Mouse (Mus musculus): ENCODE results near the gene Bcl2l12. TPM values are rescaled to one million over a fixed set of nuclear protein-coding genes. Genes with fewer than 3 reads are reported as not detected.

Gene Bcl2l12
- total RNA-seq, 2 experiments from 2014 or later: 3.8 to 5.1 TPM

DNA sequence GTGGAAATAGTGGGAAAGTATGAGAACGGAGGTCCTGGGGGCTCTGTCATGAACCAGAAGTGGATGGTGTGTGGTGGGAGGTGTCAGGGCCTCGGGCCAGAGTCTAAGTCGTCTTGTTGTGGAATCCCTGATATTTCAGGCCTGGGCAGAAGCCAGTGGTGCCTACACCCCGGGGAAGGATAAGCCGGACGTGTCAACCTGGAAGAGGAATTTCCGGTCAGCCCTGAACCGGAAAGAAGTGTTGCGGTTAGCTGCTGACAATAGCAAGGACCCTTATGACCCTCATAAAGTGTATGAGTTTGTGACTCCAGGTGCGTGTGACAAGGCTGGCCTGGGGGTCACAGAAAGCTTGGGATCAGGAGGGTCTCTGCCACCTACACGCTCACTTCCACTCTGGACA is 1.2 kb upstream of the Bcl2l12 start:
- intact Hi-C loops (cut with DNase I): no loop called here

DNA sequence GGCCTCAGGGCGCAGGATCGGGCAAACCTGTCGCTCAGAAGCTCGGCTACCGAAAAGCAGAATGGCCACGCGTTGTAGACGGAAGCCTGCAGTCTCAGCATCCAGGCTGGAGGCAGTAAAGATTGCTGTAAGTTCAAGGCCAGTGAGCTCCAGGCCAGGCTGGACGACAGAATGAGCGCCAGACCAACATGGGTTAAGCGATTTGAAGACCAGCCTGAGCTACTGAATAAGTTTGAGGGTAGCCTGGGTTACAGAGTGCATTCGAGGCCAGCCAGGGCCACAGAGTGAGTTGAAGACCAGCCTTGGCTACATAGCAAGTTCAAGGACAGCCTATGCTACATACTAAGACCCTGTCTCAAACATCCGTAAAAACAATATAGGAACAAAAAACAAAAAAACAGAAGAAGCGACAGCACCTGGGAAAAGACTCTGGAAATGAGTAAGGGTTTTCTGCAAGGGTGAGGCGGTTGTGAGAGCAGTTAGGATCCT is 528 bp downstream of the Bcl2l12 start:
- no peak for DNase-seq (ENCODE audit: extremely low spot score in 1 of 2, low spot score in 2 of 2)
- intact Hi-C loops (cut with DNase I): no loop called here

More for the DNA sequence above, 1.2 kb upstream of the Bcl2l12 start:
- peak in 1 of 2 experiments; percentile 56 for DNase-seq (ENCODE audit: extremely low spot score in 1 of 2, low spot score in 2 of 2)

DNA sequence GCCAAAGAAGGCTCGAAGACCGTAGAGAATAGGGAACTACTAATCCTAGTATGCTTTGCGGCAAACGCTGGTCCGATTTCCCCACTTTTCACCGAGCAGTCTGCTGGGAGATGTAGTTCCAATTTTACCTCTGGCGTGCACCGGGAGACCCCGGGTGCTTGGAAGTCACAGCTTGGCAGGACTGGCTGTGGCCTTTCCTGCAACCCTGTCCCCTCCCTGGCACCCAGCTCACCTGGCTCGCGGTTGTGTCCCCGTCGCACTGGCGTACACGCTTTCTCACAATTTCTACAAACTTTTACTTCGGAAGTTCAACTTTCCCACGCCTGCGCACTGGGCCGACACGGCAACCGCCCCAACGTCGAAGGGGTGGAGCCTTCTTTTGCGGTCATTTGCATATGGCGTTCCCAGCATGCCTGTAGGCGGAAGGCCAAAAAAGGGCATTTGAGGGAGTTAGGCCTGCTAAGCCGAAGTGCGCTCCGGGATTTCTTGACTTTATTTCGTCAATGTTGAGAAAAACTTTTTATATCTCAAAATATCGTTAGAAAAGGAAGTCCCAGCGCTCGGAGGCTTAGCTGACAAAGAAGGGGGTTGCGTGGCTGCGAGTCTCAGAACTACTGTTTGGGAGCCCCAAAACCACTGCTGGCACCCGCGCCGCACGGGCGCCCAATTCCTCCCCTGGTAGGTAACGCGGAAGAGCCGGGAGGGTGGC is 1.1 kb downstream of the Bcl2l12 start, which contains the start of gene Irf3:
TSS of gene Irf3 (plus strand) at position 418 of the 709 bp plus-strand sequence.
- intact Hi-C loops (cut with DNase I): no loop called here
- DNase-seq (ENCODE audit: extremely low spot score in 1 of 2, low spot score in 2 of 2): peak; percentile 96 to 98

DNA sequence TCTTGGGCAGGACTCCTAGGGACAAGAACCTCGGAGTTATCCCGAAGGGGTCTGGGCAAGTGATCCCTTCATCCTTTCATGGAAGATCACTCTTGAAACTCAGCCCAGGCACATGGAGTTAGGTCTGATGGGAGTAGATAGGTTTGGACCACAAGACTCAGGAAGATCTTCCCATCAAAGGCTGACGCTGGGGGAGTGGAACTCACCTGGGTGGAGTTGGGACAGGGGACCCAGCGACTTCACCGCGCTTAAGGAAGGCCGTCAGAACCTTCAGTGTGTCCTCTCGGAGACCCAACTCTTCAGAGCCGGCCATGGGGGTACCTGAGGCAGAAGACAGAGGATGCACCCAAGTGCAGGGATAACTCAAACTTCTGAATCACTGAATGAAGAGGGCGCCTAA is 1.8 kb downstream of the Bcl2l12 start:
- no peak for DNase-seq (ENCODE audit: extremely low spot score in 1 of 2, low spot score in 2 of 2)
- intact Hi-C loops (cut with DNase I): no loop called here

DNA sequence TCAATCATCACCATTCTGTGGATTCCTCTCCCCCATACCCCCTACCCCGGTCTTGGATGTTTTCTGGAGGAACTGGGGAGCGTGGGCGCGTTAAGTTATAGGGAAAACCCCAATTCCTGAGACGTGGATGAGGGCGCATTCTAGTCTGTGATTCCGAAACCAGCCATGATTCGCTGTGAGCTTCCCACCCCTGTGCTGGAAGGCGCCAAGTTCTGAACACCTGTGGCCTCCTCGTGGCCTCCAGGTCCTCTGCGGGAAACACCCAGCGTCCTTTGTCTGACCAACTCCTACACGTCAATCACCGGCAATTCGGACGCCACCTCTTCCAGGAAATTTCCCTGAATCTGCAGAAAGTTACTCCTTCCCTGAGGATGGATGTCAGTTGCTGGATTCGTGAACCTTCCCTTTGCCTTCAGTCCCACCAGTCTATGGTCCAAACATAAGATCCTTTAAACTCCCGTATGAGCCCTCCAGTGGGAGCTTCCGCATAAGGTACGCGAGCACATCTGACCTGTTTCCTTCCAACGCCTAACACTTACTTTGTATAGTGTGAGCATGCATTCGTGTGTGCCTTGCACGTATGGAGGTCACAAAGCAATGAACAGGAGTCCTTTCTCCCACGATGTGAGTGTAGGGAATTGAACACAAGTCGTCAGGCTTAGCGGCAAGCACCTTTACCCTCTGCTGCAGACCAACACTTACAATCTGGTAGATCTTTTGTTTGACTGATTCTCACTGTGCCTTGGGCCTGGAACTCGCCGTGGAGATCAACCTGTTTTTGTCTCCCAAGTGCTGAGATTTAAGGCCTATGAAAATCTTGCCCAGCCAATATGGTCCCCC is 11.4 kb downstream of the Bcl2l12 start:
- DNase-seq (ENCODE audit: extremely low spot score in 1 of 2, low spot score in 2 of 2): no peak
- intact Hi-C loops (cut with DNase I): no loop called here

DNA sequence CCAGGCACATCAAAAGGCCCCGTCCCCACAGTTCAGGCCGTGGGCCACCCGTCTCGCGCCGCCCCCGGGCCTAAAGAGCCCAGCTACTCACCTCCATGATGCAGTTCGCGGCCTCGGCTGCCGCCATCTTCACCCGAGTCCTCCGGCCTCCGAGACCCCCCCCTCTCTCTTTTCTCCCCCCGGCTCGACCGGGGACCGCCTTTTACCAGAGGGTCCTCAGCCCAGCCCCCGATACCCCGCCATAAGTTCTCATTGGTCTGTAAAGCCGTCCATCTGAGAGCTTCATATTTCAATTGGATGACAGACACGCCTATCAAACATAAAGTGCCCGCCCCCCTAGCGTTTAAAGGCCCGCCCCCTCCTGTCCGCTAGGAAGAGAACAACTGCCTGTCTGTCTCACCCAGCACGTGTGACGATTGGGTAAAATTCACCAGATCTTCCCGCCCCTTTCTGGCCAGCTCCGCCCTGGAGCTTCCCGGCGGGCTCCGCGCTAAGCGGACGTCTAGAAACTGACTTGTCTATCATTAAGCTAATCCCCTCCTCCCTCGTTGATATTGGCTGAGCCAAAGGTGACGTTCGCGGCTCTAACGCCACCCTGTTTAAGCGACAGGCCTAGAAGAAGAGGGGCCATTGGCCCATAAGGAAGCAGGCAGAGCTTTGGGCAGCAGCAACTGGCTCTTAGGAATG is 12.2 kb downstream of the Bcl2l12 start, which contains the start of gene Prmt1:
TSS of gene Prmt1 (minus strand) at position 377 of the 687 bp plus-strand sequence.
- intact Hi-C loops (cut with DNase I): no loop called here
- DNase-seq (ENCODE audit: extremely low spot score in 1 of 2, low spot score in 2 of 2): peak; percentile 97 to 99

DNA sequence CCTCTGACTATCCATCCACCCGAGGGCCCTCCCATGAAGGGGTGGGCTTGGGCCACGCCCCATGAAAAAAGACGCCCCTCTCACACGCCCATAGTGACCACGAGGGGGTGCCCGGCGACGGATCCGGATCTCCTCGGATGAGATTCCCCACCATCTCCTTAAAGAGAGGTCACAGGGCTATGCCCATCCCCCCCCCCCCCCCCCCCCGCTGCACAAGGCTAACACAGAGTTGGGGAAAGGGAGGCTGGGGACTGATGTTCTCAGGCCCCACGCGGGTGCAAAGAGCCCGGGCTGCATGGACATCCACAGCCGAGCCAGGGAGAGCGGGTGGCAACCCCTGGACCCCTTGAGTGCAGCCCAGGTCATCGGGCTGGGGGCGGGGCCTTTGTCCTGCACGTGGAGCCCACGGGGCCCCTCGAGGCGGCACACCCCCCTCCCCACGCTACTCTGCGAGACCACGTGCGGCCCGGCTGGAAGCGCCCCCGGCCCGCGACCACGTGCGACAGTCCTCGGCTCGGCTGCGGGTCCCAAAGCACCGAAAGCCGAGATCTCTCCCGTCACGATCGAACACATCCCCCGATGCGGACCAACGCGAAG is 12.8 kb downstream of the Bcl2l12 start:
- intact Hi-C loops (cut with DNase I): no loop called here
- DNase-seq (ENCODE audit: extremely low spot score in 1 of 2, low spot score in 2 of 2): peak; percentile 54 to 88

DNA sequence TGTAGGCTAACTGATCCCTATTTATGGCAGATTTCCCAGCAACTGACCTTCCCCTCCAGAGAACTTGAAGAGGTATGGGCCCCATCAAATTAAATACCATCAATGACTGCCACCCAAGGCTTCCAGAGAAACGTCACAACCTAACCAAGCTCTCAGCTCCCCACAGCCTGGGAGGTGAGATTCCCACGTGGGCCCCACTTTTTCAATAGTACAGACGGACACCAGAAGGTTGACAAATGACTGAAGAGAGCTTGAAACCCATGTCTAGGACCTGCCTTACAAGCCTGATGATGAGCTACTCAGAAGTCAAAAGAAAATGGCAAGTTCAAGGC is 13.7 kb downstream of the Bcl2l12 start:
- intact Hi-C loops (cut with DNase I): no loop called here
- DNase-seq (ENCODE audit: extremely low spot score in 1 of 2, low spot score in 2 of 2): no peak

DNA sequence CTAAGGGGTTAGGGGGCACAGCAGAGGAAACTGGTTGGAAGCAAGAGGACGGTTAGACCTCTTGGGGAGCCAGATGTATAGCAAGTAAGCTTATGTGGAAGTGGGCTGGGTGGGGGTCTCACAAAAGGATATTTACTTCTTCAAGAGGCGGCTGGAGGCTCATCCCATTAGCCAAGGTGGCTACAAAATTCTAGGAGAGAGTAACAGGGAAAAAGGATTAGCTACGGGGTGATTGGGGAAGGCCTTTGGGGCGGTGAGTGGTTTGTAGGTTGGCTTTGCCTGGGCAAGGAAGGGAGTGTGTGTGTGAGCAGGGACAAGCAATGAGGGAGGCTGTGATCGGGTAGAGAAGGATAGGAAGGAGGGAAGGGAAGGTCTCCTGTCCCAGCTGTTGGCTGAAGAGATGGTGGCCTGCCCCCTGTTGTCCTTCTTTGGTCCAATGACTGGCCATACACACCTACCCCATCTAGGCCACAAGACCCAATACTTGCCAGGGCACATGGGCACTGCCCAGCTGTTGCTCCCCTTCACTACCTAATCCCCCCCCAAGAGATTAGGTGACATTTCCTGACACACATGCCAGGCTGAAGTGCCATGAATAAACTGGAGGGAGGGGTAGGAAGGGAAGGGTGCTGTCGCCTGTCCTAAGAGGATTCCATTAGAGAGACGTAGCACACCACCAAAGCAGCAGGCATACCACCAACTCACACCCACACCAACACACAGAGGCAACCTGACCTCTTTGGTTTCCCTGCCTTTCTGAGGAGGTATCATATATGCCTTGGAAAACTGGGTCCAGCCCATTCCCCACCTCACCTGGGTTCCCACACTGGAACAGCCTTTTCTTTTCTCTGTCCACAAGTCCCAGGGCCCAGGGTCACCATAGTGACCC is 14.3 kb downstream of the Bcl2l12 start:
- intact Hi-C loops (cut with DNase I): no loop called here
- DNase-seq (ENCODE audit: extremely low spot score in 1 of 2, low spot score in 2 of 2): no peak

DNA sequence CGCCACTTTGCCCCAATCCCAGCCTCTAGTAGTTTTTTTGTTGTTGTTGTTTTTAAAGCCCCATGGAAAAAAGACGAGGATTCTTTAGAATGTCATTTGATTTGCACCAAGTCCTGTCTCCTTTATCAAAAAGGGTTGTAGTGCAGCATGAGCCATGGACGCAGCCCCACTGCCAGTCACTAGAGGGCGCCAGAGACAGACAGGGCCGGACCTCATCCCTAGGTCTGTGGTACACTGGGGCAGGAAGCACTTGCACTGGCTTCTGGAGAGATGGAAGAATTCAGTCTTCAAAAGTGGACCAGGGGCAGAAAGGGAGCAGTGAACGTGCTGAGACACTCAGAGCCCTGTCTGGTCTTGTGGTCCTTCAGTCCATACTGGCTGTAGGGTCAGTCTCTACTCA is 15.4 kb downstream of the Bcl2l12 start:
- intact Hi-C loops (cut with DNase I): no loop called here
- DNase-seq (ENCODE audit: extremely low spot score in 1 of 2, low spot score in 2 of 2): peak; percentile 72 to 87

DNA sequence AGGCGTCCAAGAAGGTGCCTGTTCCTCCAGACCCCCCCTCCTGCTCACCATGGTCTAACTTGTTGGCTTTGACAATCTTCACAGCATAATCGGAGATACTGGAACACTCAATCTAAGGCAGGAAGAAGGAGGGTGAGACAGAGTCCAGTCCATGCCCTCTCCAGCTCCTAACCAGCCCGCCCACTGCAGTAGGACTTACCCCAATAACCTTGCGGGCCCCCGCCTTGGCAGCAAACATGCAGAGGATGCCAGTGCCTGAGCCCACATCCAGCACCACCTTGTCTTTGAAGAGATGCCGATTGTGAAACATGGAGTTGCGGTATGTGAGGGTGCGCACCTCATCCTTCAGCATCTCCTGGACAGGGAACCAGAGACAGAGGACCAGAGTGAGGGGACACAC is 17.0 kb downstream of the Bcl2l12 start:
- no peak for DNase-seq (ENCODE audit: extremely low spot score in 1 of 2, low spot score in 2 of 2)
- intact Hi-C loops (cut with DNase I): no loop called here

DNA sequence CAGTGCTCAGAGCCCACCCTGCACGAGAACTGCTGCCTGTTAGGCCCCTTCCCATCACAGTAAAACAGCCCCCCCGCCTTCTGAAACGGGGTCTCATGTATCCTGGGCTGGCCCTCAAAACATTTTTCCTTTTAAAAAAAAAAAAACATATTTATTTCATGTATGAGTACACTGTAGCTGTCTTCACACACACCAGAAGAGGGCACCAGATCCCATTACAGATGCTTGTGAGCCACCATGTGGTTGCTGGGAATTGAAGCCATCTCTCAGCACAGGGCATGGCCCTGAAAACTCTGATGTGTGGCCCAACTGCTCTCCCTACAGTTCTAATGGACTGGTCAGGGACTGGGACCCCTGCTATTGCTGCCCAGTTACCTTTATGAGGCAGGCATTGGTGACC is 20.2 kb downstream of the Bcl2l12 start:
- DNase-seq (ENCODE audit: extremely low spot score in 1 of 2, low spot score in 2 of 2): no peak
- intact Hi-C loops (cut with DNase I): no loop called here

DNA sequence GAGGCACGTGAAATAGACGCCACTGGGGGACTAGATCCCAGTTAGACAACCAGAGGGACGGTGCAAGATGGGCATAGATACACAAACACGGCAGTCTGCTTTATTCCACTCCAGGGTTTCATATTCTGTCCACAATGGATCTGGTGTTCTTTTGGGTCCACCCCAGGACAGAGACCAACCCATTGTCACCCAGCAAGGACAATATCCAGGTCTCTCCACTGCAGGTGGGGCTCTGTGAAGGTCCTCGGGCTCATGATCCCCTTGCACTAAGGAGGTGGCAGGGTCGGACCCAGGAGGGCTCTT is 23.4 kb downstream of the Bcl2l12 start:
- no peak for DNase-seq (ENCODE audit: extremely low spot score in 1 of 2, low spot score in 2 of 2)
- intact Hi-C loops (cut with DNase I): no loop called here

DNA sequence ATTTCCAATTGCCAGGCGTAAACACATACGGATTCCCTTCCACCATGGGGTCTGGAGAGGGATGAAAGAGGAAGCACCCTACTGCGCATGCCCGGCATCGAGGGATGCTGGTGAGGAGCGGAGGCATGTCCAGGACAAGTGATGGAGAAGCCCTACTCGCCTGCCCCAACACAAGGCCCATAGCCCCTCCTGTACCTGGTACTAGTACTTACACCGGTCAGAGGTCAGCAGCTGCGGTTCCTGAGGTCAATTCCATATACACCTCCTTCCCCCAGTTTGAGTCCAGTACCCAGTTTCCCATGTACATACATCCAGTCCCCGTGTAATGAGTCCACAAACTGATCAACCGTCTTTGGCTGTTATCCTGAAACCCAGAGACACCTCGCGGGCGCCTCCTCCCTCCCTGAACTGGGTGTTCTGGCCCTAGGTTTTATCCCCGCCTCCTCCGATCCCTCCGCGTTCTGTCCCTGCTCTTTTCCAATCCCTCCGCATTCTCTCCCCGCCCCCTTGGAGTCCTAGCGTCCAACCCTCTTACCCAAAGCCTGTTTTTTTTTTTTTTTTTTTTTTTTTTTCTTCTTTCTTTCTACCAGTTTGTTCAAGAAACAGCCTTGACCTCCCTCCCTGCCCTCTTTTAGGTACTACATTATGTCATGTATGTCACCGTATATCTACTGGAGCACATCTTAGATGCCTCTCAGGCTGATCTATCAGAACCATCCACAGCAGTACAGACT is 24.0 kb downstream of the Bcl2l12 start, which contains the start of gene Cpt1c:
TSS of gene Cpt1c (minus strand) at position 469 of the 734 bp plus-strand sequence.
- DNase-seq (ENCODE audit: extremely low spot score in 1 of 2, low spot score in 2 of 2): peak; percentile 87 to 94

DNA sequence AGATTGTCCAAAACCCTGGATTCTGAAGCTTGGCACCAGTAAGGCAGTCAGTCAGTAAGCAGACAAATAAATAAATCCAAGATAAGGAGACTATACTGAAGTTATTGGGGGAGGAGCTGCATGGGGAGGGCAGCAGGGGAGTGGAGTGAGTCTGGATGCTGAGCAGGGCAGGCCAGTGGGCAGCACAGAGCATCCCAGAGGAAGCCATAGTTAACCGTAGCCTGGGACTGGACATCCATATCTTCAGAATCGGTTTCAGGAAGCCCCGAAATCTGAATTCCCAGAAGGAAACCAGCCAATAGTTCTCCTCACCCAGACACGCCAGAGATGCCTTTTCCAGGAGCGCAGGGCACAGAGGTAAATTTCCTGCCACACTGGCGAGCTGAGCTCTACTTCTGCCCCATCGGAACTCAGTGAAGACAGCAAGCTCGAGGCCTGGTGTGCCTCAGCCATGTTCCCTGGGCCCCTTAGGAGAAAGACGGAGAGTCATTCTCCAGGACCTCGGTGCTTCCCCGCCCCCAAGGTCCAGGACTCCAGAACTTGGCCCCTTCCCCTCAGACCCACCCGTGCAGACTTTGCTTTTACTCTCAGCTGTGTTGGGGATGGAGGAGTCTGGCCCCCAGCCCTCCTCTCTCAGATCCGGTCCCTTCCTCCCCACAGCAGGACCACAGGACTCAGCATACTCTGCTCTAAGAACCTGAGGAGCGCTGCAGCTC is 24.9 kb downstream of the Bcl2l12 start:
- intact Hi-C loops (cut with DNase I): loop anchor here (5.0 kb wide), 1 partner anchor 41 kb away; no protein-coding TSS in a partner anchor
- no peak for DNase-seq (ENCODE audit: extremely low spot score in 1 of 2, low spot score in 2 of 2)

More for the DNA sequence above, 24.0 kb downstream of the Bcl2l12 start, which contains the start of gene Cpt1c:
- intact Hi-C loops (cut with DNase I): loop anchor here (5.0 kb wide), 1 partner anchor 42 kb away; no protein-coding TSS in a partner anchor

DNA sequence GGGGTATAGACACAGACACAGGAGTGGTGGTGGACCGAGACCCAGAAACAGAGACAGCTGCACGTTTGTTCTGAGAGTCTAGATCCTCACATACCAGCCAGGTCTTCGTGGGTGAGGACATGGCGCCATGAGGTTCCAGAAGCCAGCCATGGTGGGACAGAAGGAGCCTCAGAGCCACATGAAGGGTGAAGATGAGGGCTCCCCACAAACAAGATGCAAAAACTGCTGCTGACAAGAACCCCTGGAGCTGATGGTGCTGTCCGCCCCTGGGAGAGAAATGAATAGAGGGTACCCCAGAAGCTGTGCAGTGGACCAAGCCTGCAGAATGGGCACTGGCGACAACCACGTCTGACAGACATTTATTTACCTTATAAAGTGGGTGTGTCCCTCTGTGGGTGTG is 27.4 kb downstream of the Bcl2l12 start:
- intact Hi-C loops (cut with DNase I): loop anchor here (5.0 kb wide), 1 partner anchor 39 kb away; no protein-coding TSS in a partner anchor

More for the DNA sequence above, 27.4 kb downstream of the Bcl2l12 start:
- DNase-seq (ENCODE audit: extremely low spot score in 1 of 2, low spot score in 2 of 2): no peak
